Mouse (Mus musculus) liver, adult 2 months (tissue): ENCODE data around the gene Wnt9a.

Source experiments
- CTCF ChIP-seq: fragments of 200-500 bp; IDR thresholded peaks from 2 replicates; pipeline ENCODE4 v1.5.1; 2011; ENCODE audit warnings: low read depth, low read length, control low read depth
- POLR2A ChIP-seq: fragments of 200-500 bp; IDR thresholded peaks from 2 replicates; pipeline ENCODE4 v1.6.1; 2011; ENCODE audit warnings: low read length, control low read depth; ENCODE audit not compliant: insufficient read depth; ENCODE audit errors: extremely low read depth

DNA sequence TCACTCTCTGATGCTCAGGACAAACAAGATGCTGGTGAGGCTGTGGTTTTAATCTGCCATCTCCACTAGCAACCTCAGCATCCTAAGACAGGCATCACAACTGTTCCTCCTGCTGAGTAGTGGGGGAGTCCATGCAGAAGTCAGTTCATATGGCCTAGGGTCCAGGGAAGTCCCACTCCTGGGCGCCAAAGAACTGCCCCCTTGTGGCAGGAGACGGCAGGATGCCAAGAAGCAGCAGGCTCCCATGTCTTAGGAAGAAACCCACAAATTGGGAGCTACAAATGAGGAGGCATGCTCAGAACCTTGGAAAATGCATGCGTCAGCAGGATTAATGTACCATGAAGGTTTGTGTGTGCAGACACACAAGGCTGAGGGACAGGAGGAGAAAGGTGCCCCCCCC lies 59.9 kb downstream of the Wnt9a start:
- TF ChIP-seq CTCF (peak; percentile 37), POLR2A (no peak)
